Mouse (Mus musculus) forebrain, embryonic 13.5 days (tissue): ENCODE results near the gene Crim1. TPM values are rescaled to one million over a fixed set of nuclear protein-coding genes. Genes with fewer than 3 reads are reported as not detected.
A peak's percentile ranks its signal among the peaks of the same experiment; 100 is the strongest.

ENCODE experiments used
- ATAC-seq: fragments of 200-750 bp; cut with Nextera tagmentation; 2 replicates; pipeline ENCODE4 v1.8.0; 2017
- H3K27ac ChIP-seq: fragments of 300-500 bp; sonication (generic); 2 replicates; pipeline ENCODE4 v1.5.1; 2015; ENCODE audit warnings: inconsistent platforms, mild to moderate bottlenecking, moderate library complexity
- H3K27me3 ChIP-seq: fragments of 300-500 bp; sonication (generic); 2 replicates; pipeline ENCODE4 v1.6.1; 2015; ENCODE audit warnings: mild to moderate bottlenecking, inconsistent platforms
- H3K36me3 ChIP-seq: fragments of 300-500 bp; sonication (generic); 2 replicates; pipeline ENCODE4 v1.6.1; 2015; ENCODE audit warnings: mild to moderate bottlenecking, inconsistent platforms; ENCODE audit not compliant: poor library complexity, severe bottlenecking
- H3K4me1 ChIP-seq: fragments of 300-500 bp; sonication (generic); 2 replicates; pipeline ENCODE4 v1.6.1; 2015; ENCODE audit warnings: inconsistent platforms
- H3K4me2 ChIP-seq: fragments of 300-500 bp; sonication (generic); 2 replicates; pipeline ENCODE4 v1.6.1; 2015; ENCODE audit warnings: inconsistent platforms, mild to moderate bottlenecking, moderate library complexity
- H3K4me3 ChIP-seq: fragments of 300-500 bp; sonication (generic); 2 replicates; pipeline ENCODE4 v1.5.1; 2015; ENCODE audit warnings: mild to moderate bottlenecking, inconsistent platforms
- H3K9ac ChIP-seq: fragments of 300-500 bp; sonication (generic); 2 replicates; pipeline ENCODE4 v1.6.1; 2015; ENCODE audit warnings: mild to moderate bottlenecking, inconsistent platforms
- H3K9me3 ChIP-seq: fragments of 300-500 bp; sonication (generic); replicated peaks from 2 replicates; pipeline ENCODE4 v1.6.1; 2016; ENCODE audit warnings: inconsistent platforms
- WGBS: fragments of 180-500 bp; shearing (Covaris S2); methylation state at CpG from one replicate; pipeline ENCODE4 v1.1.7; 2015; 5-methylcytosine and 5-hydroxymethylcytosine counted together
- polyA plus RNA-seq: library from polyadenylated mRNA; unstranded; fragments of >200 nt; fragmentation: Nextera tagmentation; extraction: Ambion mirVana; gene quantifications from 2 replicates; pipeline ENCODE4 v1.2.1, GENCODE M21; 2015

Crim1 gene
- polyA plus RNA-seq, 1 experiment from 2014 or later: 3.6 TPM

DNA sequence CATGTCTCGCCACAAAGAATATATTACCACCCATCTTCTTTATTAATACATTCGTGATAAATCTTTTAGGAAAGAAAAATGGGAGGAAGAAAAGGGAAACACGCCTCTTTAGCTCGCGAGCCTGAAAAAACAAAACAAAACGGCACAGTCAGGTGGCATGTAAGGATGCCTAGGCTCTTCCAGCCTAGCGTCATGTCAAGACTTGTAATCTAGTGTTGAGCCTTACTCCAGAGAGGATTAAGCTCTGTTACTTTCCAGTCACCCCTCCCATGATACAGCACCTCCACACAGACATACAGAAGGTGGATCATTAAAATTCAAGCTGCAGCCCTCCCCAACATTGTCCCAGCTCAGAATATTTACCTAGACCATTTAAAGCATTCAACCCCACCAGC, 820 bp upstream of the Crim1 start:
- 5% methylated on average over 7 of the region's 7 CpGs for WGBS
- peak; percentile 11 for ATAC-seq
- H3K27me3 ChIP-seq: peaks cover 10% of the 10 kb centered on the region; the same call in 1 of the 2 replicates
- peak overlapping the region; percentile 83 for H3K4me3 ChIP-seq
- H3K4me2 ChIP-seq: peak overlapping the region; percentile 98
- no peaks in the 10 kb centered on the region for H3K36me3 ChIP-seq
- H3K9me3 ChIP-seq: no peaks in the 10 kb centered on the region
- peaks cover 30% of the 10 kb centered on the region for H3K4me1 ChIP-seq
- H3K9ac ChIP-seq: peak overlapping the region; percentile 73
- no peak overlapping the region for H3K27ac ChIP-seq

- peak; percentile 64 for ATAC-seq
- H3K4me2 ChIP-seq: peak overlapping the region; percentile 98
- peaks cover 30% of the 10 kb centered on the region for H3K4me1 ChIP-seq
These were observed 643 bp downstream of the Crim1 start for GRCm38 (mm10) chr17:78200561-78201220.

GRCm38 (mm10) chr17:78201221-78202058, 1.4 kb downstream of the Crim1 start:
- Histone ChIP-seq H3K27ac (peak overlapping the region; percentile 91), H3K4me3 (peak overlapping the region; percentile 83), H3K9me3 (no peaks in the 10 kb centered on the region), H3K4me2 (peak overlapping the region; percentile 98), H3K36me3 (no peaks in the 10 kb centered on the region), H3K4me1 (peaks cover 31% of the 10 kb centered on the region), H3K27me3 (peaks cover 10% of the 10 kb centered on the region; the same call in 1 of the 2 replicates), H3K9ac (peak overlapping the region; percentile 84)
- under 1% methylated on average over 38 of the region's 39 CpGs for WGBS
- ATAC-seq: peak; percentile 41

More at GRCm38 (mm10) chr17:78200561-78201220, 643 bp downstream of the Crim1 start:
- H3K9me3 ChIP-seq: no peaks in the 10 kb centered on the region
- peak overlapping the region; percentile 83 for H3K4me3 ChIP-seq
- H3K36me3 ChIP-seq: no peaks in the 10 kb centered on the region
- H3K27ac ChIP-seq: peak overlapping the region; percentile 91
- WGBS: 1% methylated on average over 44 of the region's 73 CpGs
- peaks cover 10% of the 10 kb centered on the region; the same call in 1 of the 2 replicates for H3K27me3 ChIP-seq
- peak overlapping the region; percentile 84 for H3K9ac ChIP-seq

DNA sequence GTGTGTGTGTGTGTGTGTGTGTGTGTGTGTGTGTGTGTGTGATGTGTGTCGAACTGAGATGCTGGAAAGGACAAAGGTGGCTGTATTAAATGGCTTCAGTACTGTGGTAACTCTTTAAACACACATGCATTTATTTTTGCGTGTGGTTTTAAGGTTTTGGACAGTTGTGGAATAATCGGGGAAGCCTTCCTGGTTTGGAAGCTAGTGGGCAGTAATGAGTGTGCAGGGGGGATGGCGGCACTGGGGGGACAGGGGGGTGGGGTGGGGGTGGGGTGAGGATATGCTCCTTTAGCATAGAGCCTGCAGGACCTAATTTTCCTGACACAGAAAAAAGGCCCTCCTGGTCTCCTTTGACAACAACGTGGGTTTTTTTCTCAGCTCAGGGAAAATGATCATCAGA, 2.2 kb downstream of the Crim1 start:
- 4% methylated on average over 5 of the region's 5 CpGs for WGBS
- H3K9ac ChIP-seq: peak overlapping the region; percentile 84
- H3K4me2 ChIP-seq: peak overlapping the region; percentile 98
- H3K36me3 ChIP-seq: no peaks in the 10 kb centered on the region
- ATAC-seq: no peak
- peak overlapping the region; percentile 83 for H3K4me3 ChIP-seq
- no peak overlapping the region for H3K27ac ChIP-seq
- peaks cover 10% of the 10 kb centered on the region; the same call in 1 of the 2 replicates for H3K27me3 ChIP-seq
- H3K9me3 ChIP-seq: no peaks in the 10 kb centered on the region
- peaks cover 36% of the 10 kb centered on the region for H3K4me1 ChIP-seq

- Histone ChIP-seq H3K4me2 (peak overlapping the region; percentile 98), H3K27ac (no peak overlapping the region), H3K4me3 (peak overlapping the region; percentile 83), H3K9me3 (no peaks in the 10 kb centered on the region), H3K4me1 (peaks cover 36% of the 10 kb centered on the region), H3K27me3 (peaks cover 6% of the 10 kb centered on the region; the same call in 1 of the 2 replicates), H3K36me3 (no peaks in the 10 kb centered on the region), H3K9ac (peak overlapping the region; percentile 43)
- WGBS: 24% methylated on average over 3 of the region's 3 CpGs
- ATAC-seq: no peak
These were observed 2.7 kb downstream of the Crim1 start for GRCm38 (mm10) chr17:78202756-78203155.

DNA sequence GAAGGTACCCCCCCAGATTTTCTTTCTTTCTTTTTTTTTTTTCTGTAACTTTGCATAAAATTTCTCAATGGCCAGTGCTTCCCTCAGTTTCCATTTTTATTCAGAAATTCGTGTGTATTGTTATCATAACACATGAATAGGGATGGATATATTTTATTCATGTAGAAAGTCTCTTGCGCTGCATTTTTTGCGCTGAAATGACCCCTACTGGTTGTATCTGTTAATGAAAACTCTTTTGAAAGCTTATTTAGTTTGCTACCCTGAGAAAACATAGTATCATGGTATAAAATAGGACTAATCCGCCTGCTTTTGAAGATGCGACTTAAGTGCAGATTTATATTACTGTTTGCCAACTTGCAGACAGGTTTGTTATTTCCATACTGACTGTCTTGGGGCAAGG, 3.4 kb downstream of the Crim1 start:
- WGBS: 46% methylated on average over 5 of the region's 5 CpGs
- Histone ChIP-seq H3K36me3 (no peaks in the 10 kb centered on the region), H3K4me2 (peak overlapping the region; percentile 98), H3K9ac (no peak overlapping the region), H3K4me3 (0 out of 2 replicates have a peak overlapping the region, but pooled peaks have one; percentile 83), H3K27me3 (no peaks in the 10 kb centered on the region; the same call in 1 of the 2 replicates), H3K4me1 (peaks cover 36% of the 10 kb centered on the region), H3K9me3 (no peaks in the 10 kb centered on the region), H3K27ac (no peak overlapping the region)
- ATAC-seq: no peak

- no peak overlapping the region for H3K9ac ChIP-seq
- H3K27ac ChIP-seq: no peak overlapping the region
- WGBS: 38% methylated on average over 2 of the region's 2 CpGs
- H3K36me3 ChIP-seq: no peaks in the 10 kb centered on the region
- no peaks in the 10 kb centered on the region for H3K27me3 ChIP-seq
- peak; percentile 19; the same call in 1 of the 2 replicates for ATAC-seq
- H3K4me3 ChIP-seq: no peak overlapping the region
- no peaks in the 10 kb centered on the region for H3K9me3 ChIP-seq
- peaks cover 24% of the 10 kb centered on the region for H3K4me1 ChIP-seq
- H3K4me2 ChIP-seq: no peak overlapping the region
These were observed 6.4 kb downstream of the Crim1 start for GRCm38 (mm10) chr17:78206421-78206820.

DNA sequence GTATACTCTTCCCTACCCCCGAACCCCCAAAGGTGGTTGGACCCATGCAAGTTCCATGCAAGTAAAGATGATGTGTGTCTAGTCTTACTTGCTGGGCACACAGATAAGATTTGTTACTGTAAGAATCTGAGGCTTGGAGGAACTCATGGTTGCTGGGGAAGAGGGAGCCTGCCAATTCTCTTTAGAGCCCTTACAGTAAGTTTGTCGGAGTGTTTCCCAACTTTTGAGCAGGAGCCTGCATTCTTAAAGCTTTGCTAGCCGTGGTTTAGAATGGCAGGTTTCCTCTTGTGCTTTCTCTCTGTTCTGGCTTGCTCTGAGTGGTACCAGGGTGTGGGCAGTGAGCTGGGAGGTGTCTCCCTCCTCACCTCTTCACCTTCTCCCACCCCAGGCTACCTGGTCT, 7.2 kb downstream of the Crim1 start:
- no peaks in the 10 kb centered on the region for H3K36me3 ChIP-seq
- H3K4me1 ChIP-seq: peaks cover 16% of the 10 kb centered on the region
- WGBS: 82% methylated on average over 3 of the region's 3 CpGs

GRCm38 (mm10) chr17:78208805-78209204, 8.8 kb downstream of the Crim1 start:
- no peak for ATAC-seq
- peaks cover 16% of the 10 kb centered on the region for H3K4me1 ChIP-seq

More for the DNA sequence above, 7.2 kb downstream of the Crim1 start:
- no peak overlapping the region for H3K9ac ChIP-seq
- no peak overlapping the region for H3K4me3 ChIP-seq
- no peak overlapping the region for H3K27ac ChIP-seq
- no peaks in the 10 kb centered on the region for H3K9me3 ChIP-seq
- H3K27me3 ChIP-seq: no peaks in the 10 kb centered on the region
- no peak overlapping the region for H3K4me2 ChIP-seq
- ATAC-seq: no peak

GRCm38 (mm10) chr17:78209646-78210045, 9.6 kb downstream of the Crim1 start:
- 89% methylated on average over 2 of the region's 2 CpGs for WGBS

More at GRCm38 (mm10) chr17:78208805-78209204, 8.8 kb downstream of the Crim1 start:
- Histone ChIP-seq H3K27me3 (no peaks in the 10 kb centered on the region), H3K9me3 (no peaks in the 10 kb centered on the region), H3K4me2 (no peak overlapping the region), H3K9ac (no peak overlapping the region), H3K27ac (no peak overlapping the region), H3K4me3 (no peak overlapping the region), H3K36me3 (no peaks in the 10 kb centered on the region)
- WGBS: 79% methylated on average over 3 of the region's 3 CpGs

DNA sequence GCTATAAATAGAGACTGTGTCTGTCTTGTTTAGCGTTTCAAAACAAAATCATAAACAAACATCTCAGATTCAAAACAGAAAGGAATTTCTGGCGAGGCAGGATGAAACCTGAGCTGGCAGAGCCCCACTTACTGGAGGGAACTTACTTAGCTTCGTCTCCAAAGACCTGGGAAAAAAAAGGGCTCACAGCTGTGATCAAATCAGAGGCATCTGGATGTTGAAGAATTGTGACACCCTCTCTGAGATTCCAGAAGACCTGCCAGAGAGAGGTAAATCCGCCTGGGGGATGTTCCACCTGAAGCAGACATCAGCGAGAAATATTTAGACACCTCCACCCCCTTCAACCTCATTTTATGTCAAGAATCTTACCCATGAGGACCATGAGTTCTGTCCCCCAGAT, 11.8 kb downstream of the Crim1 start:
- Histone ChIP-seq H3K27ac (no peak overlapping the region), H3K27me3 (no peaks in the 10 kb centered on the region), H3K4me1 (peaks cover 11% of the 10 kb centered on the region; the same call in 1 of the 2 replicates), H3K36me3 (no peaks in the 10 kb centered on the region), H3K4me2 (no peak overlapping the region), H3K9me3 (no peaks in the 10 kb centered on the region), H3K9ac (no peak overlapping the region), H3K4me3 (no peak overlapping the region)
- WGBS: 81% methylated on average over 5 of the region's 5 CpGs
- no peak for ATAC-seq

More at GRCm38 (mm10) chr17:78209646-78210045, 9.6 kb downstream of the Crim1 start:
- Histone ChIP-seq H3K4me3 (no peak overlapping the region), H3K27me3 (no peaks in the 10 kb centered on the region), H3K9me3 (no peaks in the 10 kb centered on the region), H3K4me1 (peaks cover 16% of the 10 kb centered on the region), H3K4me2 (no peak overlapping the region), H3K27ac (no peak overlapping the region), H3K36me3 (no peaks in the 10 kb centered on the region), H3K9ac (no peak overlapping the region)
- no peak for ATAC-seq

DNA sequence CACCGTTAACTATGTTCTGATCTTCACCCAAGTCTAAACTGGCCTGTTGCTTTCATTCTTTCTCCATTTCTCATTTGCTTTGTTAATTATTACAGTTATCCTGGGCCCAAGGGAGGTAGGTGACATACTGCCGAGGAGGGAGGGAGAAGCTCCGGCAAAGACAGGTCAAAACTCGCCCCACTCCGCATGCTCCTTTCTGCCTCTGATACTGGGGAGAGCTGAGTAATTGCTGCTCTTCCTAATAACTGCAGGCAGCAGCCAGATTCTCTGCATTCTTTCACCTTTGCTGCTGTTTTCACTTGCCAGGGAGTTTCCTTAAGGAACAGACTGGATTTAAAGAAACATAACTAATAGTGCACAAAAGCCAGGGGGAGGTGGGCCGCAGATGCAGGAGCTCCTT, 13.1 kb downstream of the Crim1 start:
- Histone ChIP-seq H3K4me2 (no peak overlapping the region), H3K27me3 (no peaks in the 10 kb centered on the region), H3K27ac (no peak overlapping the region), H3K36me3 (no peaks in the 10 kb centered on the region), H3K9me3 (no peaks in the 10 kb centered on the region), H3K4me1 (peaks cover 10% of the 10 kb centered on the region; the same call in 1 of the 2 replicates), H3K9ac (no peak overlapping the region), H3K4me3 (no peak overlapping the region)
- 61% methylated on average over 6 of the region's 6 CpGs for WGBS
- ATAC-seq: no peak
